Mouse (Mus musculus): Measurements from ENCODE around the gene Sik3.

Sik3 gene

DNA sequence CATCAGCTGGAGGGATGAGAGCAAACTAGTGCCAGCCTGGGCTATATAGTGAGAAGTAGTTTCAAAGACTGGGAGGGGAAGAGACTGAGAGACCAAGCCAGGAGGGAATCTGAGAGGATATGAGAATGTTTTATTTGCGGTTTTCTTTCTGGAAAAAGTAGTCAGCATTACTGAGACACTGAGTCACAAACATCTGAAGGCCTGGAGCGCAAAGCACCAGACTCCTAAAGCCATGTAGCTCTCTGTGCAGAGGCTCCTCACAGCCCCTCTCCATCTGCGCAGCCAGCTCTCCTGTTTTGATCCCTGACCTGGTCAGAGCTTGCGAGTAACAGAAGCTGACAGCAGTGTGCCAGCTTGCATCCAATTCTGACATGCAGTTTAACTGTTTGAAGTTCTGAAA, 175.8 kb downstream of the Sik3 start:
- no peak for DNase-seq (ENCODE audit: low read depth, low spot score)

DNA sequence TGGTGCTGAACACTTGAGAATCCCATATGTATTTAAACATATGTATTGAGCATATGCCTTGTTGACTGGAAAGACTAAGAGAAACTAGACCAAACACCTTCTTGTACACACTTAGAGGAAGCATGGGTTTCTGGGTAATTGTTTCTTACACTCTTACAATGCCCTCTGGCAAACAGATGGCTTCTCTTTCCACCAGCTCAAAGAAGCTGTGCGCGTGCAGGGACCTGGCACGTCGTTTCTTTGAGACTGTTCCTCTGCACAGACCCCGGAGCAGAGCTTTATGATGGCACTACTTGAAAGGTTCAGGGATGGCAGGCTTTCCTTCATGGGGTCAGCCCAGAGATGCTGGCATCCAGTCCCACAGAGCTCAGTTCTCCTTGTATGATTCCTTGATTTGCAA, 176.3 kb downstream of the Sik3 start:
- no peak for DNase-seq (ENCODE audit: low read depth, low spot score)

DNA sequence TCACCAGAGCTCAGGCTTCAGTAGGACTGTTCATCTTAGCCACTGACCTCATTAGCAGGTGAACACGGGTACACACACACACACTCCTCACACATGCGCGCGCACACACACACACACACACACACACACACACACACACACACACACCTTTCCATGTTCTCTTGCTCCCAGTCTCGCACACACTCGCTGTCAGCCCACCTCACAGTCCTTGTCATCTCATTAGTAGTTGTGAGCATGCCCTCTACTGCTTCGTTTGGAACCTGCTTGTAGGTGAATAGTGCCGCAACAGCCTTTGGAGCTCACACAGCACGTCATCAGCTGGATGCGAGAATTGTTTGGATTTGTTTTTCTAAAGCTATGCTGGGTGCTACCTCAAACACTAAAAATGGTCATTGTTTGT, 176.8 kb downstream of the Sik3 start:
- no peak for DNase-seq (ENCODE audit: low read depth, low spot score)

DNA sequence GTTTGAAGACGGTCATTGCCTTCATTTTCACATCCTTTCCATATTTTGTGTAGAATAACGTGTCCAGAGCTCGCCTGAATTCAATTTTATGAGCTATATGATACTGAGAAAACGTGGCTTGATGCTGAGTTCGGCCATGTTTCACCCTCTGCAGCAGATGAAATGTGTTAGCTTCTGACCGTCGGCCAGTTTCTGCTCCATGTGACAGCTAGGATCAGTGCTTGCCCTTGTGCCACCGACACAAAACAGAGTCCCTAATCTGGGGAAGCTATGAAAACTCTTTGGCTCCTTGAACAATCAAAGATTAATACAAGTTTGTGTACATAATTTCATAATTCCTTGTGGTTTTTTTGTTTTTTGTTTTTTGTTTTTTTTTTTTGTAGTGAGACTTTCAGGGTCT, 178.6 kb downstream of the Sik3 start:
- no peak for DNase-seq (ENCODE audit: low read depth, low spot score)

DNA sequence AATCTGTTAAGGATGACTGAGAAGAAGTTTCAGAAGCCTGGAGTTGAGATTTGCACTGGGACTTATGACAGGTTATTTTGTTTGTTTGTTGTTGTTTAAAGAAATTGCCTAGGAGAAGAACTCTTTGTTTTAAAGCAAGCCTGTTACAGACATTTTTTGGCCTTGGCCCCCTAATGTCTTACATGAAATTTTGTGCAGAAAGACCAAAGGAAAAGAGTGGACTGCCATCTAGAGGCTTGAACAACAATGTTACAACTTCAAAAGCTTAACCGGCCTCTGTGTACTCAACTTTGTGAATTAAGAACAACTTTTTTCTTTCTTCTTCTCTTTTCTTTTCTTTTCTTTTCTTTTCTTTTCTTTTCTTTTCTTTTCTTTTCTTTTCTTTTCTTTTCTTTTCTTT, 179.0 kb downstream of the Sik3 start:
- DNase-seq (ENCODE audit: low read depth, low spot score), result no peak

DNA sequence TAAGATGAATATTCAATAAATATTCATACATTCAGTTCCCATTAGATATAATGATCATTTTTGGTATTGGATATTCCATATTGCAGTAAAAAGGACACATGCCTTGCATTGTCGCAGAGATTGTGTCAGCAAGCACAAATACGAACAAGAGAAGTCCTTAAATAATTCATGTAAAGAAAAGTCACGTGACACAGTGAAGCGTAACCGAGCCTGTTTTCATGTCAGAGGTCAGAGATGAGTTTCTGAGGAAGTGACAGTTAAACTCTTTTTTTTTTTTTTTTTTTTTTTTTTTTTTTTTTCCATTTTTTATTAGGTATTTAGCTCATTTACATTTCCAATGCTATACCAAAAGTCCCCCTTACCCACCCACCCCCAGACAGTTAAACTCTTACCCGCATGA, 180.0 kb downstream of the Sik3 start:
- no peak for DNase-seq (ENCODE audit: low read depth, low spot score)

DNA sequence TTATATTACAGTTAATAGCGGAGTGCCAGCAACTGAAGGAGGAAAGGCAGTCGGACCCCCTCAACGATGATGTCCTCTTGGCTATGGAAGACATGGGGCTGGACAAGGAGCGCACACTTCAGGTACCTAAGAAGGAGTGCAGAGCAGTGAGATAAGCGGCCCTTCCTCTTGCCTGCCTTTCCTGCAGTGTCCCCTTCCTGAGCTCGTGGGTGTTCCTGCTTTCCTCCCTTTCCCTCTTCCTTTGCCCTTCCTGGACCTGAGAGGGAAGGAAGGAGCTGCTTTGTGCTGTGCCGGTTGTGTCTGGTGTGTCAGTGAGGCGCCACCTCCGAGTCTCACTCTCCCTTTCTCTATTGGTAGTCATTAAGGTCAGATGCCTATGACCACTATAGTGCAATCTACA, 182.2 kb downstream of the Sik3 start:
- no peak for DNase-seq (ENCODE audit: low read depth, low spot score)

DNA sequence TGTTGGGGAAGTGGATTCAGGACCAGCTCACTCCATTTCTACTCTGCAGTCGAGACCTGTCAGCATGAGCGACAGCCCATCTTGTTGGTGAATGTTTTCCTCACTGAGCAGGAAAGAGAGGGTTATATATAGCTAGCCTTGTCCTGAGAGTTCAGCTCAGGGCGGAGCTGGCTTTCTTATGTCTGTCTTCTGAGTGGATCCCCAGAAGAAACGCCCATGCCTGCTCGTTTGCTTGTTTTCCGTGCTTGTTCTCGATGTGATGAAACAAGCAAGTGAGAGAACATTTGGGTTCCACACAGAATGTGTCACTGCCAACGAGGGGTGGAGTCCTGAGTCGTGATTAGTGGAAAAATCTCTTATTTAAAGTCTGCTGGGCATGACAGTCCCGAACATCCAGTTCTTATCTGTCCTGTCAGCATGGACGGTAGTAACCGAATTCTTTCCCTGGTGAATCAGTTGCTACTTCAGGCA, 184.1 kb downstream of the Sik3 start:
- no peak for DNase-seq (ENCODE audit: low read depth, low spot score)

DNA sequence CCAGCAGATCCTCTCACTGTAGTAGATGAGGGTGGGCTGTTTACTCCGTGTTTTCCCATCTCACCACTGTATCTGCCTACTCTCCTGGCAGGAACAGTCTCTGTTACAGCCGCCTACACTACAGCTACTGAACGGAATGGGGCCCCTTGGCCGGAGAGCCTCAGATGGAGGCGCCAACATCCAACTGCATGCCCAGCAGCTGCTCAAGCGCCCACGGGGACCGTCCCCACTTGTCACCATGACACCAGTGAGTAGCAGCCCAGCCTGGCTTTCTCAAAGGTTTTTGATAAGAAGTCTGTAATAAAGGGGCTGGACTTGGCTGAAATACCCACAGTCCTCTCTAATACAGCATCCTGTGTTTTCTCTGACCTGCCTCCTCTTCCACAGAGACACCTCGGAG, 185.8 kb downstream of the Sik3 start:
- DNase-seq (ENCODE audit: low read depth, low spot score), result no peak

DNA sequence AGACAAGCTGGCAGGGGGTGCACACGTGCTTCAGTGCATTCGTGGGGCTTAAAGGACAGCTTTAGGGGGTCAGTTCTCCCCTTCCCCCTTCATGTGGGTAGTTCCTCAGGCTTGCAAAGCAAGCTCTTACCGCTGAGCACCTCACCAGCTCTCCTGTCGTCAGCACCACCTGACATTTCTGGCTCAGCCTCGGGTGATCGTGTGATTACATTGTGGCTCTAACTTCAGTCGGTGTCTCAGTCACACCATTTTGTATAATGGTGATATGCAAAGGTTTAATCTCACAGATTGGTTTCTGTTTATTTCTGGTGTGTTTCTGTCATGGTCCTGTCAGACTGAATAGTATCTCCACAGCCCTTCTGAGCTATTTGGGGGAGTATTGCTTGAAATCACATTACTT, 186.3 kb downstream of the Sik3 start:
- DNase-seq (ENCODE audit: low read depth, low spot score), result no peak

DNA sequence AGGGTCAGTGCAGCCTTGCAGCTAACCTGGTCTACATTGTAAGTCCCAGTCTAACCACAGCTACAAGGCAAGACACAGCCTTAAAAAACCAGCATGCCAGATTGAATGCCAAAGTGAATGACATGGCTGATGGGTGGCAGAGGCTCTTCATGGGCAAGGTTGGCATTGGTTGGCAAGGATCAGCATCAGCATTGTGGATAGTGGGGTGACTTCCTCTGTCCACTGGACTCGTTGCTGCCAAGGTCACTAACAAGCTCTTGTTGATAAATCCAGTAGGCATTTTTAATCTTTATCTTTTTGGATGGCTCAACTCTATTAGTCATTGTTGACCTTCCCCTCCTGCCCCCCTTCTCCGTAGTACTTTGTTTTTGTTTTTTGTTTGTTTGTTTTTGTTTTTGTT, 187.0 kb downstream of the Sik3 start:
- DNase-seq (ENCODE audit: low read depth, low spot score), result no peak

DNA sequence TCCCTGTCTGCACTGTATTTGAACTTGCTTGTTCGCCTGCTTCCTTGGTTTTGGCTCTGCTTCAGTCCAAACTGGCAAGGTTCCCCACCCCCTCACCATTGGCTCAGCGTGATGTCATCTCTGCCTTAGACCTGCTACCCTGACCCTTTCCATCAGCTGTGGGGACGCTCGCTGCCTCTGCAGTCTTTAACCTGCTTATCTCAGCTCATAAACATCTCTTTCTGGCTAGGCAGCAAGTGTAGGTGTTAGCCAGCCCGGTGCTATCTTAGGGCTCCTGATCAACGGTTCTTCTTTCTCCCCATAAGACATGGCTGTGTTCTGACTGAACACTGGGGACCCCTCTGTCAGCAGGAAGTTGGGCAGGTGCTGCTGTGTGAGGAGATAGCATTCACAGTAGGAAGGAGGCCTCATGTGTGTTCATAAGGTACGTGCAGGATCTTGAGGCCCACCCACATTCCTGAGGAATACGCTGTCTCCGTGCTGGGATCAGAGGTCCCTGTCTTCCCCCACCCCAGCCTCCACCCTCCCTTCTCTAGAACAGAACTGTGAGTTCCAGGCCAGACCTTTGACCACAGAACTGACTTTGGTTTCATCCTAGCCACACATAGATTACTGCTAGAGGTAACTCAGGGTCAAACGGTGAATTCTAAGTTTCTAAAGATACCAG, 194.3 kb downstream of the Sik3 start:
- no peak for DNase-seq (ENCODE audit: low read depth, low spot score)

DNA sequence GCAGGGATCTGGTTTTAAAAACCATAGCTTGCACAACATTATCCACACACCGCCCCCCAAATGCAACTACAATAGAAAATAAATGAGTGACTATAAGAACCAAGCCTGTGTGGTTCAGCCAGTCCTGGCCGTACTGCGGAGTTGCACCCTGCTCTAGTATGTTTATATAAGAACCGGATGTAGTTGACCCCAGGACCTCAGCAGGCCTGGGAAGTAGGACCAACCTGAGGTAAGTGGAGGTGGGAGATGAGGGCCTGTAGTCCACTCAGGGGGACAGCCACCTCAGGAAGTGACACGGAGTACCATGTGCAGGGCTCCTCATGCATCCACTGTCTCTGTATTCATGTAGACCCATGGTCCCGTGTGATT, 194.9 kb downstream of the Sik3 start:
- DNase-seq (ENCODE audit: low read depth, low spot score), result no peak

DNA sequence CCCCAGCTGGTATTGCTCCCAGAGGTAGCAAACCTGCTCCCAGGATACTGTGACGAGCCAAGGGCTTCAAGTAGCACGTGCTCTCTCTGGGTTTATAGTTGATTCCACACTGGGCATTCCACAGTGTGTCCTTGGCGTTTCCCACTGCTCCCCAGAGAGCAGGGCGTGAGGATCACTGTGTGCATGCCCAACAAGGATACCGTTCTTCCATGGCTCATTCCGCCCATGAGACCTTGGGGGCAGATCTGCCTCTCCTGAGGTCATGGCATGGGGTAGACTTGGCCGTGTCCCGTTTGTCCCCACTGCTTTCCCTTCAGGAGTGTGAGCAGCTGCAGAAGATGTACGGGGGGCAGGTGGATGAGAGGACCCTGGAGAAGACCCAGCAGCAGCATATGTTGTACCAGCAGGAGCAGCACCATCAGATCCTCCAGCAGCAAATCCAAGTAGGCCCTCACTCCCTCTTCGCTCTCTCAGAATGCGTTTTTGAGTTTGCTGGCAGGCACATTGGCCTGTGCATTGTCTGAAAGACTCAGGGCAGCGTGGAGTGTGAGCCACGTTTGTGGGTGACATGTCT, 195.9 kb downstream of the Sik3 start:
- DNase-seq (ENCODE audit: low read depth, low spot score), result no peak

DNA sequence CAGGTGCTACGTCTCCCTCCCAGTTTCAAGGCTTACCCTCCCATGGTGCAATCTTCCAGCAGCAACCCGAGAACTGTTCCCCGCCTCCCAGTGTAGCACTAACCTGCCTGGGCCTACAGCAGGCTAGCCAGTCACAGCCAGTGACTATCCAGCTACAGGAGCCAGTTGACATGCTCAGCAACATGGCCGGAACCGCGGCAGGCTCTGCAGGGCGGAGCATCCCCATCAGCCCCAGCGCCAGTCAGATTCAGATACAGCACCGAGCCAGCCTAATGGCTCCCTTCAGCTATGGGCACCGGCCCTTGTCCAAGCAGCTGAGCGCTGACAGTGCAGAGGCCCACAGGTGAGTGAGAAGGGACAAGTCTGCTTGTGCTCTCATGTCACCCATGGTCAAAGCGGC, 197.9 kb downstream of the Sik3 start:
- DNase-seq (ENCODE audit: low read depth, low spot score), result no peak

DNA sequence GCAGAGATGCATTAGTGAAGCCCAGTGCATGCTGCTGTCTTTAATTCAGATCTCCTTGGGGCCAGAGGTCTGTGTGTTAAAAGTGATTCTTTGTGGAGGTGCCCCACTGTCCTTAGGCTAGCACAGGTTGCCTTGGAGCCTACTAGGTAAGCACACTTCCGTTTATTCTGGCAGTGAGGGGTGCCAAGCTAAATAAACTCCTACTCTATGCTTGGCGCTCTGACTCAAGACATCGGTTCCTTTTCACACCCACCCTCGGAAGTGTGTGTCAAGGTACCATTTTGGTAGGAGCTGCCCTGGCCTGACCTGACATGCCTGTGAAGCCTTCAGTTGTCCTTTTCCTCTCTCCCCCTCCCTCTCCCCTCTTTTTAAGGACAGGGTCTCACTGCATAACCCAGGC, 201.7 kb downstream of the Sik3 start:
- DNase-seq (ENCODE audit: low read depth, low spot score), result no peak

DNA sequence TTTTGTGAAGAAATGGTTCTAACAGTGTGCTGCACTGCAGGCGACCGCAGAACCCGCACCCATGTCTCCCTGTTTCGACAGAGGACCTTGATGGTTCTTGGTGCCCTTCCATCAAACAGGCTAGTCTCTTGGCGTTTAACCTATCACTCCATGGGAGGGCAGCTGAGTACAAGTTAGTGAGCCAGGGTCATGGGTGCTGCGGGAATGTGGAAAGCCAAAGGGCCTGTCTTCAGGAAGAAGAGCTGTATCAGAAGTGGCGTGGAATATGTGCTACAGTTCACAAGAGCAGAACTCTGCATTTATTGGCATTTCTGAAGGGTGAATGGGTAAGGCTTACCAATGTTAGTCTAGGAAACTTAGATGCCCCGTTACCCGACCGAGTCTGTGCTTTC, 202.3 kb downstream of the Sik3 start:
- no peak for DNase-seq (ENCODE audit: low read depth, low spot score)

DNA sequence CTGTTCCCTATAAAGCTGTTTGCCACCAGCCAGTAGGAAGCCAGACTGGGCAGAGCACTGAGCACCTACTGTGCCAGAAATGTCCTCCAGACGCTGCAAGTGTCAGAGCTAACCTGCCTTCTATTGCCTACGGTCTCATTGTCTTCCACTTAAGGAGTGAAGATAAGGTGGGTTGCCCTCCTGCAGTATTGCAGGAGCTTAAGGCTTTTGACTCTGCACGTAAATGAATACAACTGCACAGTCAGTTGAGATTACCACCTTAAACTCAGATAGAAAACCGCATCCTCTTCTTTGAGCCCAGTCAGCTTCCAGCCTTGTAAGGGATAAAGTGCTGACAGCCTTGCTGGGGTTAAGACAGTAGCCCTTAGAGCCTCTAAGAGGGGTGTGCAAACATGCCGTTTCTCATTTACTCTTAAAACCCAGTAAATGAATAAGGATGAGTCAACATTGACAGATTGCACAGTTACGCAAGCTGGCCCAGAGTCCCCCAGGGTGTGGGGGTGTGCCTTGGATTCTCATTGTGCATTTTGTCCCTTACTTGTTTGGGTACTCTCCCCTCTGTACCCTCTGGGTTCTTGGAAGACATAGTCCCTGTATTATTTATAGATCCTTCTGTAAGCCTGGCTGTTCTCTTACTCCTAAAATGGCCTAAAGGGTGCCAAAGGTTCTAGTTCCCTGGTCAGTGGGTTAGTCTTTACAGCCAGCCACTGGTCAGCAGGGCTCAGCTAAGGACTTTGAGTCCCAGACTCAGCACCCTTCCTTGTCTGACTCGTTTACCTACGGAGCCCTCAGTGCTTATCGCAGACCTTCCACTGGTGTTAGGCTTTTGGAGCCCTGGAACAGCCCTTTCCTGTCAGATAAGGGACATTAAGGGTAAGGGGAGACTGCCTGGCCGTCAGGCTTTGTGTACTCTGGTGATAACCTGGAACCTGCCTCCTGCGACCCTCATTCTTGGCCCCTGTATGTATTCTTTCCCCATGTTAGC, 203.0 kb downstream of the Sik3 start:
- no peak for DNase-seq (ENCODE audit: low read depth, low spot score)

DNA sequence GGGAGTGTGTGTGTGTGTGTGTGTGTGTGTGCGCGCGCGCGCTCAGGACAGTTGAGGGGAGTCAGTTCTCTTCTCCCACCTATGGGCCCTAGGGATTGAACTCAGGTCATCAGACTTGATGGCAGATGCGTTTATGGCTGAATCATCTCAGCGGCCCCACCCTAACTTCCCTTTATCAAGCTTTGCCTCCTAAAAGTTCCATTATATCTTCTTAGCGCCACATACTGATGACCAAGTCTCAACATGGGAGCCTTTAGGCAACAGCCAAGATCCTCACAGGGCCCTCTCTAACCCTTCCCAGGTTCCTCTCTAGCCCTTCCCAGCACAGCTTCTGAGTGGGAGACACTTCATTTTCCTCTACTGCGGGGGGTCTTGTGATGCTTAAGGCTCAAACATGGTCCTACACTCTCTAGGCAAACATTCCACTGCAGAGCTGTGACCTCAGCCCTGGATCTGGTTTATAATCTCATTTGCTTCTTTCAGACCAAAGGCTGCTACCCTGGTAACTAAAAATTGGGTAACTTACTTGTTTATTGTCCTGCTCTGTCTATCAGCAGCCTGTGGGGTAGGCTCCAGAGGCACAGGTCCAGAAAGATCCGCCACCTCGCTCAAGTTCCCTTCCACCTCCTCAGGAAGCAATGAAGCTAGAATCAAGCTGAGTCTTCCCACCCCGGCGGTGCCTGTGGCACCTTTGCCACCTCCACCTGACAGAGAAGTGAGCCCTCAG, 204.3 kb downstream of the Sik3 start:
- no peak for DNase-seq (ENCODE audit: low read depth, low spot score)

DNA sequence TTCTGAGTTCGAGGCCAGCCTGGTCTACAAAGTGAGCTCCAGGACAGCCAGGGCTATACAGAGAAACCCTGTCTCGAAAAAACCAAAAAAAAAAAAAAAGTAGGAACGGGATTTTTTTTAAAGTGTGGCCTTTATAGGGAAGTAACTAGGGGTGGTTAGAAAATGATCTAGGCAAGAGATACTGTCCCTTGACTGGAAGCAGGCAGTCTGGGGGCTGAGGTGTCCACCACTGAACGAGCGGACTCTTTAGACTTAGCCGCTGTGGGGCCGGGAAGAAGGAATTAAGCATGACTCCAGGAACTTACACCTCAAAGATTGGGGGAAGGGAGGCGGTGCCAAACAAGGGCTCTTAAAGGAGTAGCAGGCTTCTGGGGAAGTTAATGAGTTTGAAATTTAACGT, 205.6 kb downstream of the Sik3 start:
- DNase-seq (ENCODE audit: low read depth, low spot score), result no peak

DNA sequence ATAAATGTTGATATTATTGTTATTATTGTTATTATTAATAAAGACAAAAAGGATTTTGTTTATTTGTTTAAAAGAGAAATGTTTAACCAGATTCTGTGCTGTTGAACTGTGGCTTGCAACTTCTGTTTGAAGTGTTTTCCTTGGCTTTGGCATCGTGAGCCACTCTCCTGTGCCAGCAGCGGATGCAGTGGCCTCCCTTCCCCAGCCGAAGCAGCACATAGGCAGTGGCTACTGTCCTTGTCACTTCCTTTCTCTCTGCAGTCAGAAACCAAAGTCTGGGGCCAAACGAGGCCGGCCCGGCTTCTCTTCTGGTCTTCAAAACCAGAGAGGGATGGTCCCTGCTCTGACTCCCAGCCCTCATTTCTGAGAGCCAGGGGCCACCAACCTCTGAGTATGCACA, 210.5 kb downstream of the Sik3 start:
- DNase-seq (ENCODE audit: low read depth, low spot score), result no peak

DNA sequence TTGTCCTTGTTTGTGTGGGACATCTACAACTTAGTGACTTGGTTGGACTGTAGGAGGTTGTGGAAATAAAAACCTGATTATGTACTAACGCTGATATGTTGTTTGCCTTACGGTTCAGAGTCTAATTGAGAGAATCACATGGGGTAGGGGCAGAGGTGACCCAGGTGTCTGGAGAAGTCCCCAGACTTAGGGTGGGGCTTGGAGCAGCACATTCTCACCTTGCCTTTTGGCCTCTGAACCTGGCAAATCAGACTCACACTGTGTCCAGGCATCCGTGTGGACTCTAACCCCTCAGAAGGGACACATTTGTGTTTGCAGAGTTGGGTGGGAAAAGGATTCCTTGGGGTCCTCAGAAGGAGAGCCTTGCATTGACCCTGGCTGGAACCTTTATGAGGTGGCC, 211.5 kb downstream of the Sik3 start:
- DNase-seq (ENCODE audit: low read depth, low spot score), result no peak

Measured in telencephalon, adult 2 months (tissue).